Mouse (Mus musculus) 3134 (cell line): Measurements from ENCODE around the gene Prdm15.

ENCODE experiments used
- DNase-seq: peaks from one replicate; pipeline ENCODE4 v3.0.0-alpha.2; 2011; ENCODE audit warnings: low spot score; ENCODE audit not compliant: insufficient read length; ENCODE audit errors: extremely low read depth

Prdm15 gene

GRCm38 (mm10) chr16:97851741-97852319 is at the start of gene Prdm15:
Prdm15 (minus strand) TSS chr16:97851850.
- DNase-seq = peak; percentile 80

GRCm38 (mm10) chr16:97897346-97898024 is 45.8 kb upstream of the Prdm15 start:
- DNase-seq = peak; percentile 16

DNA sequence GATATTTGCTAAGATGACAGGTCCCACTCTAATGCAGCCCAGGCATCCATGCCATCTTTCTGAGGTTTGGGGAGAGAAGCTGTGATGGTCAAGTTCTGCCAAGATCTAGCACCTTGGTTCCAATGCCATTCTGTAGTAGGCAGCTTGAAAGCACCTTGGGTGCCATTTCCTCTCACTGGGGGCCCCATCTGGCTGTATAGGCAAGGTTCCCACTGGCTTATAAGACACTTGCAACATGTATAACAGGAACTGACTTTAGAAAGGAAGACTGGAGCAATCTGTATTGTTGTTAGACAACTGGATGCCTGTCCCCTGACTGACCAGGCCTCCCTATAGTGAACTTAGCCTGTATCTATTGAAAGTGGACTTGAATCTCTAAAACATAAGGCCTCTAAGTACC is 36.1 kb upstream of the Prdm15 start:
- DNase-seq = no peak

DNA sequence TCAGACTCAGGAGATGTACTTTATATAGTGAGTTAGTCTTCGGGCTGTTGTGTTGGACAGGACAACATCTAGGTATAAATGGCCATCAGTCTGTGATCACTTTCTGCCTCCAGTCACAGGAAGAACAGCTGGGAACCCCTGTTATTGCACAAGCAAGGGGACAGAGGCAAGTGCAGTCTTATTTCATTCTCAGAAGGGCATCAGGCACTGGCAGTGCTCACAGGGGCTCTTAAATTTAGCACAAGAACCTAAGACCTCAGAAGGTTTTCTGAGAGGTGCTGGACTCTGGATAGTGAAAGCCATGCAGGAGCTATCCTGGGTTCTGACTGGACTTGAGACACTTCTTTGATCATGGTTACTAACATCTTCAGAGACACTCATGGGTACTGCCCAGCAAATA is 32.0 kb upstream of the Prdm15 start:
- no peak for DNase-seq

DNA sequence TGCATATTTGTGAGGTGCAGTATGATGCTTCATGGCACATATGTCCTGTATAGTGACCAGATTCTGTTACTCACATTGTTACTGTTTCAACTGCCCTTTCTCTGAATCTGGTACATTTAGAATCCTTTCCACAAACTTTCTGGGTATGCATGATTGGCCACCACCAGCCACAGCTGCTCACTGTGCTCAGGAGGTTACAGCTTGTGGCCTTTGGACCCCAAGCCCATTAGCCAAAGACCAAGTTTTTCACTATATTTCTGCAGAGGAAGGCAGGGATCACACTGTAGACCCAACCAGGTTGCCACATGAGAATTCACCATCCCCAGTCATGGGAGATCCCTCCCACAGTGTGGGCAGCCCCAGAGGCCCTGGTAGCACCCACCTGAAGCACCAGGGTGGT is 31.2 kb upstream of the Prdm15 start:
- no peak for DNase-seq

DNA sequence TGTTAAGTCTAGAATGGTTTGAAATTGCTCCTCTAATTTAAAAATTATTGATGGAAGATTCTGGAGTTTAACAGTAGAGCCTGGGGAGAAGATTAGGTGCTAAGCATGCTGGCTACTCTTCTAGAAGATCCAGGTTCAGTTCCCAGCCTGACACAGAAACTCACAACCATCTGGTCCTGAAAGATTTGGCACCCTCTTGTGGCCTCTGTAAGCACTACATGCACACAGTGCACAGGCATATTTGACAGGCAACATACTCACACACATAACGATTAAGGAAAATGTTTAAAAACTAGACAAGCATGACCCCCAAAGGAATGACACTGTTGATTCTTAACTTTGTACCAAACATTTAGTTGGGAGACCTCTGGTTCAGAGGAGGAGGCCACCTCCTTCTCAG is 27.5 kb upstream of the Prdm15 start:
- no peak for DNase-seq

- no peak for DNase-seq
Observed at GRCm38 (mm10) chr16:97877502-97877901, 25.9 kb upstream of the Prdm15 start.

DNA sequence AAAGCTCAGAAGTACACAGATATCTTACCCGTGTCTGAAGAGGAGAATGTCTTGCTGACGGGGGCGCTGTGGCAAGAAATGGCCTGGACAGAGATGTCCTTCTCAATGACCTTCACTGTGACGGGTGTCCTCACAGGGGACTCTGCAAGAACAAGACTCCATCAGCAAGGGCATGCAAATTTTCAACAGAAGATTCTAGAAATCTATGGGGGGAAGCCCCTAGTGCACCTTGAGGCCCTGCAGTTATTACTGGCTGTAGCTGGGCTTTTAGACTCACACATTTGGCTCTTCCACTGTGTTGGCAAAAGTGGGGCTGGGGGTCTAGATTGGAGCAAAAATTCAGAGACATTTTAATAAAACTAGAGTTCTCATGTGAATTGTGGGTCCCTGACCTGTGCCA is 23.5 kb upstream of the Prdm15 start:
- no peak for DNase-seq

DNA sequence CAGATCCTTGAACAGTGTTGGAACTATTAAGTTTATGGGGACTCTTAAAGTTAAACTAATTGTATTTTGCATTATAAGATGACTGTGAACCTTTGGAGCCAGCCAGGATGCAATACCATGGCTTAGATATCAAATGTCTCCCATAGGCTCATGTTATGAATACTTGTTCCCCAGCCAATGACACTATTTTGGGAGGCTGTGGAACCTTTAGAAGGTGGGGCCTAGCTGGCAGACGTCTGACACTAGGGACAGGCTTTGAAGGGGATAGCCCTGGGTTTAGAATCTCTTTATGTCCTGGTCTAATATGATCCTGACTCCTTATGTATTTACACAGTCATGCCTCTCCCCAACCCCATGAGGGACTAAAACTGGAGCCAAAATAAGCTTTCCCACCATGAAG is 22.7 kb upstream of the Prdm15 start:
- DNase-seq = no peak

GRCm38 (mm10) chr16:97872657-97873056 is 21.0 kb upstream of the Prdm15 start:
- no peak for DNase-seq

GRCm38 (mm10) chr16:97869193-97870102 is 17.8 kb upstream of the Prdm15 start:
- no peak for DNase-seq

GRCm38 (mm10) chr16:97863932-97864467 is 12.3 kb upstream of the Prdm15 start:
- no peak for DNase-seq

DNA sequence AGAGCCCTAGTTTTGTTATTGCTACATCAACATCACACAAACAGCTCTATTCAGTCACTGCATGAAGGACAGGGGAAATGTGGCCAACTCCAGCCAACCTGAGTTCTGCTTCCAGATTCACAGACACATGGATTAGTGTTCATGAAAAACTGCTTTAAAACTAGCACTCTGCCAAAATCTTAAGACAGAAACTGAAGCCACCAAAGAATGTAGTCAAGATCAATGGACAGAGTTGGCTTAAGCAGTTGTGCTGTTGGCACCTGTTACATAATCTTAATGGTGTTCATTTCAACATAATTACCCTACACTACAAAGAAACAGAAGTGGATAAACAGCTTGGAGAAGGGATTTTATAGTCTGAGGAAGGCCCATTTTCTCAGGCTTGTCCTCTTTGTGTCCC is 4.4 kb upstream of the Prdm15 start:
- no peak for DNase-seq

DNA sequence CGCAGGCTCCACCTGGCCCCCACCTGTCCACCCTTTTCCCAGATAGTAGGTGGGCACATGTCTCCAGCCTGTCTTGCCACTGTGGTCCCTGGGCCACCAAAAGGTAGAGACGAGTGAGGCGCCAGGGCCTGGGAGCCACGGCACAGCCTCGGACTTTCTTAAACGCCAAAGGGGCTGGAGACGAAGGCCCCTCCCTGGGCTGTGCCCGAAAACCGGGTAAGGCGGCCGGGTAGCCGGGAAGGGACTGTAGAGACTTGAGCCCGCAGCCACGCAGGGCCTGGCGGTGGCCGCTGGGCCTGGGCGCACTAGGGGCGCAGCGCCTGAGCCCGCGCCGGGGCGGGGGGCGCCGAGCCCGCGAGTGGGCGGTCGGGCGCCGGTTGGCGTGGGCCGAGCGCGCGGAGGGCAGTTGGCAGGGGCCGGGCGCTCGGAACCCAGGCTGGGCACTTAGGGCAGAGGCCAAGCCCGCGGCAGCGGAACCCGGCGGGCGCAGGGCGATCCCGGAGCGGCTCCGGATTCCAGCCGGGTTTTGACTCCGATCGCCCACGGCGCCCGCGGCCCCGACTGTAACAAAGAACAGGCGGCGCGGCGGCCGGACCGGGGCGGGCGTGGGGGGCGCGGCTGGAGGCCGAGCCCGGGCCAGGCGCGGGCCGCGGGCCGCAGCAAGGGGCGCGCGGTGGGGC is 449 bp downstream of the Prdm15 start:
- DNase-seq = peak; percentile 81

GRCm38 (mm10) chr16:97850667-97851060 is 986 bp downstream of the Prdm15 start:
- no peak for DNase-seq

DNA sequence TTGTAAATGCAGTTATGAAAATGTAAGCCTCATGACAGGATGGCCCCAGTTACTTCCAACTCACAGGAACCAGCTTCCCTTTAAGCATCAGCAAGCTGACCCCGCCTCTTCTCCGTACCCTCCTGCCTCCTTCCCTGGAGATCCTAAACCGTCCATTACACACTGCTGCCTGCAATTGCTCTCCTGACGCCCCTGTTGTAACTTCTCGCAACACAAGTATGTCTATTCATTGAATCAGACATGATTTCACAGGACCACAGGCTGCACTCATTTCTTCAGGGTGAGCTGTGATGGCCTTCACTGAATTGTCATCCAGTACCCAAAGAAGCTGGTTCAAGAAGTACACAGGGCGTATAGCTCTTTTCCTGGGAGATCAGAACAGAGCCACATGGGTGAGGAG is 2.8 kb downstream of the Prdm15 start:
- DNase-seq = no peak

DNA sequence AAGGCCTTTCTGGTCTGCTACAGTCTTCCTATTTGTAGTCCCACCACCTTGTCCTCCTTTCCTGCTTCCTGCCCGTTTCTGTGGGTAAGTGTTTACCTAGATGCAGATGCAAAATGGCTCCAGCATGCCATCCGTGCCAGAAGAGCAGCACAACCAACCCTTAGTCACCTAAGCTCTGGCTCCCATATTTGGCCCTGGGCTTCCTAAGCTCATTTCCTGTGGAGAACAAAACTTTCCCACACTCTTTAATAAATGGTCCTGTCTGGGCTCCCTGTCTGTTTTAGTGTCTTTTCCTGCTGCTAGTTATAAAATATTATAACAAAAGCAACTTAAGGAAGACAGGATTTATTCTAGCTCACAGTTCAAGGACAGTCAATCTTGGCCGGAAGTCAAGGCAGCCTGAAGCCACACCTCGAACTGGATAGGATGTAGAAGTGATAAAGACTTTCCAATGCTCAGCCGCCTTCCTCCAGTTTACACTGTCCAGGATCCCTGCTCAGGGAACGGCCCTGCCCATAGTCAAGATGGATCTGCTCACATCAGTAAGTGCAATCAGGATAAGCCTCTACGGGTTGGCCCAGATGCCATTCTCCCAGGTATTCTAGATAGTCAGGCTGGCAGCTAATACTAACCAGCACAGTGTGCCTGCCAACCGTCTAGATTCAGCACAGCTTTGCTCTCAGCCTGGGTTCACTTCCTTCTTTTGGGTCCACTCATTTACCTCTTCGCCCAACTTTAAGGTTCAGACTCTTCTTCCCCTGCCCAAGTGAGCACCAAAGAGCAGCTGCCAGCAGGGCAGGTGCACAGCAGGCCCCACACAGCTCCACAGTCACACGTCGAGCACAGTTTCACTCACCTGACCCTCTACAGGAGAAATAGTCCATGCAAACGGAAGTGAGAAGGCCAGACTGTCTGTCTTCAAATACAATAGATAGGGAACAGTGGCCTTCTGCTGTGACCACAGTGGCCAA is 6.4 kb downstream of the Prdm15 start:
- DNase-seq = no peak

DNA sequence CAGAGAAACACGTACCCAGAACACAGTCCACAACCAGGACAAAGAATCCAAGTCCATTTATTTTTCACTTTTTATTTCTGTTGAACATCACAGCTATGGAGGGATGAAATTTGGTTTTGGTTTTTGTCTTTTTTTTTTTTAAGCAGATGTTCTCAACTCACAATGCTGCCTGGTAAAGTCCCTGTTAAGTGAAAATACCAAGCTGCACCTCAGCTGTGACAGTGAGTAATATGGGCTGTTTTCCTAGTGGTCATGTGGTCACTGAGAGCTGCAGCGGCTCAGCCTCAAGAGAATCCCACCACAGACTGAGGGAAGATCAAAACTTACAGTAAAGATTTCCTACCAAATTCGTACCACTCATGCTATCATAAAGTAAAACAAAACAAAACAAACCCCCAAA is 19.5 kb downstream of the Prdm15 start:
- no peak for DNase-seq

GRCm38 (mm10) chr16:97828207-97828606 is 23.4 kb downstream of the Prdm15 start:
- DNase-seq = no peak
